Mouse (Mus musculus) lung, postnatal 0 days (tissue): ENCODE results near the gene Cox5a. TPM values are rescaled to one million over a fixed set of nuclear protein-coding genes. Genes with fewer than 3 reads are reported as not detected.

Experiments used
- ATAC-seq: fragments of 200-750 bp; cut with Nextera tagmentation; 2 replicates; pipeline ENCODE4 v1.8.0; 2017; ENCODE audit warnings: moderate library complexity
- DNase-seq: peaks from one replicate; pipeline ENCODE4 v3.0.0-alpha.2; 2016; ENCODE audit warnings: low spot score
- H3K27ac ChIP-seq: fragments of 300-500 bp; sonication (generic); 2 replicates; pipeline ENCODE4 v1.5.1; 2014; ENCODE audit warnings: antibody characterized with exemption, mild to moderate bottlenecking, low read length, mixed read lengths
- H3K27me3 ChIP-seq: fragments of 300-500 bp; sonication (generic); replicated peaks from 2 replicates; pipeline ENCODE4 v1.6.1; 2014; ENCODE audit warnings: low read length, mixed read lengths; ENCODE audit not compliant: insufficient read depth
- H3K36me3 ChIP-seq: fragments of 300-500 bp; sonication (generic); 2 replicates; pipeline ENCODE4 v1.6.1; 2014; ENCODE audit warnings: low read length, mixed read lengths; ENCODE audit not compliant: insufficient read depth
- H3K4me1 ChIP-seq: fragments of 300-500 bp; sonication (generic); 2 replicates; pipeline ENCODE4 v1.6.1; 2014; ENCODE audit warnings: antibody characterized with exemption, low read depth, low read length, mixed read lengths; ENCODE audit not compliant: insufficient read depth
- H3K4me2 ChIP-seq: fragments of 300-500 bp; sonication (generic); replicated peaks from 2 replicates; pipeline ENCODE4 v1.6.1; 2014; ENCODE audit warnings: low read depth, mild to moderate bottlenecking, low read length, moderate library complexity, mixed read lengths
- H3K4me3 ChIP-seq: fragments of 300-500 bp; sonication (generic); 2 replicates; pipeline ENCODE4 v1.5.1; 2014; ENCODE audit warnings: low read depth, low read length
- H3K9ac ChIP-seq: fragments of 300-500 bp; sonication (generic); replicated peaks from 2 replicates; pipeline ENCODE4 v1.6.1; 2014; ENCODE audit warnings: low read depth, mild to moderate bottlenecking
- H3K9me3 ChIP-seq: fragments of 300-500 bp; sonication (generic); 2 replicates; pipeline ENCODE4 v1.6.1; 2016; ENCODE audit warnings: low read length, mixed read lengths
- CTCF ChIP-seq: IDR thresholded peaks from 2 replicates; pipeline ENCODE4 v1.5.1; 2016; ENCODE audit warnings: antibody characterized with exemption, mild to moderate bottlenecking
- EP300 ChIP-seq: IDR thresholded peaks from 2 replicates; pipeline ENCODE4 v1.6.1; 2016; ENCODE audit warnings: antibody characterized with exemption, mild to moderate bottlenecking, control low read depth
- WGBS: fragments of 180-500 bp; shearing (Covaris S2); extraction: QIAGEN DNeasy Blood & Tissue Kit; methylation state at CpG from one replicate; pipeline ENCODE4 v1.1.7; 2014; 5-methylcytosine and 5-hydroxymethylcytosine counted together
- polyA plus RNA-seq: library from polyadenylated mRNA; unstranded; fragments of >200 nt; fragmentation: Nextera tagmentation; extraction: Ambion mirVana; gene quantifications from 2 replicates; pipeline ENCODE4 v1.2.1, GENCODE M21; 2015

Gene Cox5a
- polyA plus RNA-seq, 1 experiment from 2014 or later, result 448 TPM

DNA sequence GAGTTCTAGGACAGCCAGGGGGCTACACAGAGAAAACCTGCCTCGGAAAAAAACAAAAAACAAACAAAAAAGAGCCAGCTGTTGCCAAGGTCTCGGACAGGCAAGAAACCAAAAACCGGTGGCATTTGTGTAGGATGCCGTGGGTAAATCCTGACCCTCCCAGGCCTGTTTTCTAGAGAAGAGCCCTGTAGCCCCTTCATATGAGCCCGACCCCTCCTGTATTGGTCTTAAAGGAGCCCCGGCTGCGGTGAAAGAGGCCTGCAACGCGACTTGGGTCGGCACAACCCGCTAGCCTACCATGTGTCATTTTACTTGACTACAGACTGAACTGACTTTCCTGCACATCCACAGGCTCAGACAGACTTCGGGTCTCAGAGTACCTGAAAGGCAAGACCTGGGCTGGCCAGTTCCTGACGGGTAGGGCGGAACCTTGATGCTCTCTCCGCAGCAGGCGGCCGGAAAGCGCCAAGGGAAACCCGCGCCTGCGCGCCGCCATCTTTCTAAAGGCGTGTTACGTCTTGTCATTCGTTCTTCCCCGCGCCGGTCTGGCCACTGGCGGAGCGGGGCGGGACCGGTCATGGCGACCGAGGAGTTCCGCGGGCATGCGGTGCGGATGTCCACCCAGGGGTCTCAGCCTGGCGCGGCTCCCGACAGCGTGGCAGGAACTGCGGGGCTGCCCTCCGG lies 16.1 kb downstream of the Cox5a start, which contains the start of gene Fam219b:
Gene Fam219b, plus strand, starts transcription at position 485 of the 684 bp plus-strand sequence.
- H3K4me2 ChIP-seq, result peak within 1 kb of the TSS; percentile 66
- TF ChIP-seq EP300, result no peak
- no peak for TF ChIP-seq CTCF
- peak; percentile 95 for ATAC-seq
- H3K9ac ChIP-seq, result peak within 1 kb of the TSS; percentile 52
- no peaks in the 10 kb centered on the region for H3K27me3 ChIP-seq
- peak; percentile 93 for DNase-seq
- no peaks in the 10 kb centered on the region for H3K4me1 ChIP-seq
- 3% methylated on average over 45 of the region's 45 CpGs for WGBS
- H3K9me3 ChIP-seq, result no peaks in the 10 kb centered on the region
- peaks cover 4% of the 10 kb centered on the region; the same call in 1 of the 2 replicates for H3K36me3 ChIP-seq
- peak within 1 kb of the TSS; percentile 65 for H3K27ac ChIP-seq
- peak within 1 kb of the TSS; percentile 74 for H3K4me3 ChIP-seq

DNA sequence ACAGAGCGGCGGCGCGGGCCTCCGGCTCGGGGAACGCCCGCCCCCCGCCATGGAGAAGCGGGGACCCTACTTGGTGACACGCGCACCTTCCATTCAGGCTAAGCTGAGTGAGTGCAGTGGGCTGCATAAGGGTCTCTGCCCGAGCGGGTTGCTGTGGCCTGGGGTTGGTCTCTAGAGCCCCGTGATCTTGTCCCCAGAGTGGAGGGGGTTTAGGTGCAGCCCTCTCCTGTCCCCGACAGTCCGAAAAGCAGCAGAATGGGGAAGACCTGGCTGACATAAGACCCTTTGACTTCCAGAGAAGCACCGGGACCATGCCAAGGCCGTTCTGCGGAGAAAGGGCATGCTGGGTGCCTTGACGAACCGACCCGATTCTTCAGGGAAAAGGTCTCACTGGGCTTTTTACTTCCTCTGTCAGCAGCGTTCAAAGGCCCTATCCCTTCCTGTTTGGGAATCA lies 16.7 kb downstream of the Cox5a start:
- DNase-seq (no peak), ATAC-seq (peak; percentile 52)
- no peaks in the 10 kb centered on the region for H3K27me3 ChIP-seq
- H3K9ac ChIP-seq, result peak overlapping the region; percentile 52
- no peaks in the 10 kb centered on the region for H3K36me3 ChIP-seq
- 0% methylated on average over 21 of the region's 24 CpGs for WGBS
- H3K9me3 ChIP-seq, result no peaks in the 10 kb centered on the region
- peak overlapping the region; percentile 74 for H3K4me3 ChIP-seq
- peak overlapping the region; percentile 66 for H3K4me2 ChIP-seq
- TF ChIP-seq CTCF (no peak), EP300 (no peak)
- peak overlapping the region; percentile 65 for H3K27ac ChIP-seq
- H3K4me1 ChIP-seq, result no peaks in the 10 kb centered on the region

DNA sequence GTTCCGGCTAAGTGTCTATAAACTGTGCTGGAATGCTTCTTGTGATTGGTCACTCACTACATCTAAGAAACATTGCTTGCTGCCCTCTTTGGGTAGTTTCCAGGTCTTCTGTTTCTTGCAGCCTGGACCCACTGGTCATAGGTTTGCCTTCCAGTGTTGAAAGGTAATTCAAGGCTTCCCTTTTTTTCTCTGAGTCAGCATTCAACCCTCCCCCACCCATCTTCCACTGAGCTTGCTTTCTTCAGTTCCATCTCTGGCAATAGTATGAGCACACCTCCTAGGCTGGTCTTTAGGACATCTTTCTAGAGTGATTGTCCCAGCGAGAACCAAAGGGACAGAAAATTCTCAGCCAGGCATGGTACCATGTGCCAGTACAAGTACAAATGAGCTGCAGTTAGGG lies 18.5 kb downstream of the Cox5a start:
- no peak overlapping the region for H3K4me2 ChIP-seq
- no peak for ATAC-seq
- 0 out of 2 replicates have a peak, but pooled peaks cover 2% of the 10 kb centered on the region for H3K36me3 ChIP-seq
- H3K27ac ChIP-seq, result no peak overlapping the region
- H3K9ac ChIP-seq, result no peak overlapping the region
- no peaks in the 10 kb centered on the region for H3K9me3 ChIP-seq
- TF ChIP-seq CTCF (no peak), EP300 (no peak)
- no peak overlapping the region for H3K4me3 ChIP-seq
- H3K27me3 ChIP-seq, result no peaks in the 10 kb centered on the region
- 84% methylated on average over 2 of the region's 2 CpGs for WGBS
- DNase-seq, result no peak
- H3K4me1 ChIP-seq, result no peaks in the 10 kb centered on the region

DNA sequence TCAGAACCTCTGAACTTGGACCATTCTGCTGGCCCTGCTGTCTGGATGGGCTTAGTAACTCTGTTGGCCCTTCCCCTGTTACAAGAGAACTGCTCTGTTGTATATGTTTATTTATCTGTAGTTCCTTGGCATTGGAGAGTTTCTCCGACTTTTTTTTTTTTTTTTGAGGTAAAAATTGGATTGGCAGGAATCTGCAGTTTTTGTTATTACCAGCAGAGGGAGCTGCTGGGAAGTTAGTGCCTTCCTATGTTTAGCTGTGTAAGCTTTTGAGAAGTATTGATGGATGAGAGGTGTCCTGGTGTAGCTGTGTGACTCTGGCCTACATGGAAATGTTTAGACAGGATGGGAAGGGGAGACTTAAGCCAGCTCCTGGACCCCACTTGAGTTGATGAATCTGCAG lies 20.2 kb downstream of the Cox5a start:
- Histone ChIP-seq H3K4me3 (no peak overlapping the region), H3K36me3 (0 out of 2 replicates have a peak, but pooled peaks cover 8% of the 10 kb centered on the region), H3K9me3 (no peaks in the 10 kb centered on the region), H3K4me1 (no peaks in the 10 kb centered on the region), H3K27me3 (no peaks in the 10 kb centered on the region), H3K27ac (no peak overlapping the region), H3K4me2 (no peak overlapping the region), H3K9ac (no peak overlapping the region)
- 0% methylated on average over 1 of the region's 1 CpGs for WGBS
- peak; percentile 75 for DNase-seq
- ATAC-seq, result no peak
- TF ChIP-seq EP300, result no peak
- peak; percentile 77 for TF ChIP-seq CTCF

DNA sequence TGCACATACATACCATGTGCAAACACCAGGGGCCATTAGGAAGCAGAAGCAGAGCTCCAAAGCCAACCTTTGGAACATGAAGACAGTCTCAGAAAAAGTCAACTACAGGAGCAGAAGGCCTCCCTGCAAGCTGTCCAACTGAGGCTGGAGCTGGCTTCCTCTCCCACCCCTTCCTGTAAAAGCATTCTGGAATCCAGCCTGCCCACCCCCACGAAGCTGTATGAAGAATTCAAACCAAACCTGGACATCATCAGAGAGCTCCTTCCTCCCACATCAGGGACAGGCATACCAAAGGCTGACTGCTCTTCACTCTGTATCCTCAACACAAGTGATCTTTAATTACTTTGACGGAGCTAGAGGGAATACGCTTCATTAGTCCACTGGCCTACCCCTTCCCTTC lies 22.9 kb downstream of the Cox5a start:
- Histone ChIP-seq H3K27ac (no peak overlapping the region), H3K36me3 (0 out of 2 replicates have a peak, but pooled peaks cover 12% of the 10 kb centered on the region), H3K9ac (no peak overlapping the region), H3K4me1 (no peaks in the 10 kb centered on the region), H3K4me3 (no peak overlapping the region), H3K4me2 (no peak overlapping the region), H3K27me3 (no peaks in the 10 kb centered on the region), H3K9me3 (no peaks in the 10 kb centered on the region)
- TF ChIP-seq EP300, result no peak
- TF ChIP-seq CTCF, result no peak
- no peak for ATAC-seq
- no peak for DNase-seq
- WGBS, result 76% methylated on average over 3 of the region's 3 CpGs

DNA sequence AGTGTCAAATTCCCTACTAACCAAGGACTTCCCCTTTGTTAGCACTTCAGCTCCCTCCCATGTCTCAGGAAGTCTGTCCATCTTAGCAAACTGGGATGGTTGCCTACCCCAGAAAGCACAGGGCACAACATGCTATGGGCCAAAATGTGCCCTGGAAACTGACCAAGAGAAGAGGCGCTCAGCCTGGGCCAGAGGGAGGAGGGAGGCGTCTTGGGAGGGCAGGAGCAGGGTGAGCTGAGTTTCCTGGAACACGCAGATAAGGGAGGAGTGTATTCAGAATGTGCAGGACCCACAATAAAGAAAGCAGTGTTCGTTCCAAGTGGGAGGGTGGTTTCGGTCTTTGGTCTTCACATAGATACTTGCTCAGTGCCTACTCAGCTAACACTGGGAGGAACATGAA lies 26.2 kb downstream of the Cox5a start:
- DNase-seq, result peak; percentile 26
- Histone ChIP-seq H3K9me3 (no peaks in the 10 kb centered on the region), H3K9ac (no peak overlapping the region), H3K4me2 (no peak overlapping the region), H3K4me1 (peaks cover 4% of the 10 kb centered on the region; the same call in 1 of the 2 replicates), H3K36me3 (0 out of 2 replicates have a peak, but pooled peaks cover 13% of the 10 kb centered on the region), H3K4me3 (no peak overlapping the region), H3K27me3 (no peaks in the 10 kb centered on the region), H3K27ac (no peak overlapping the region)
- ATAC-seq, result no peak
- 63% methylated on average over 5 of the region's 5 CpGs for WGBS
- TF ChIP-seq CTCF, result no peak
- TF ChIP-seq EP300, result no peak
